Mouse (Mus musculus) embryonic facial prominence, embryonic 11.5 days (tissue): Measurements from ENCODE around the gene Gm16430. TPM values are rescaled to one million over a fixed set of nuclear protein-coding genes. Genes with fewer than 3 reads are reported as not detected.
"Not testable (repeated sequence)": the region's sequence is repeated elsewhere in the genome, so short reads cannot be mapped to it uniquely, and the experiment has no call there.

Experiments used
- ATAC-seq: fragments of 200-750 bp; cut with Nextera tagmentation; replicated peaks from 2 replicates; pipeline ENCODE4 v1.8.0; 2017; ENCODE audit warnings: low read depth; ENCODE audit not compliant: insufficient number of reproducible peaks, low FRiP score, low TSS enrichment
- DNase-seq: peaks from one replicate; pipeline ENCODE4 v3.0.0-alpha.2; 2015; ENCODE audit warnings: low spot score
- H3K27ac ChIP-seq: fragments of 300-500 bp; sonication (generic); replicated peaks from 2 replicates; pipeline ENCODE4 v1.5.1; 2014; ENCODE audit warnings: mild to moderate bottlenecking, low read depth, low read length, control low read depth
- H3K27me3 ChIP-seq: fragments of 300-500 bp; sonication (generic); 2 replicates; pipeline ENCODE4 v1.6.1; 2014; ENCODE audit warnings: mild to moderate bottlenecking, low read length, moderate library complexity, mixed read lengths; ENCODE audit not compliant: control insufficient read depth, insufficient read depth
- H3K36me3 ChIP-seq: fragments of 300-500 bp; sonication (generic); replicated peaks from 2 replicates; pipeline ENCODE4 v1.6.1; 2014; ENCODE audit warnings: low read depth, mild to moderate bottlenecking, low read length, moderate library complexity, mixed read lengths; ENCODE audit not compliant: control insufficient read depth, insufficient read depth
- H3K4me1 ChIP-seq: fragments of 300-500 bp; sonication (generic); 2 replicates; pipeline ENCODE4 v1.6.1; 2014; ENCODE audit warnings: low read length, mixed read lengths; ENCODE audit not compliant: control insufficient read depth, insufficient read depth
- H3K4me2 ChIP-seq: fragments of 300-500 bp; sonication (generic); 2 replicates; pipeline ENCODE4 v1.6.1; 2014; ENCODE audit warnings: low read depth, mild to moderate bottlenecking, control low read depth, low read length, moderate library complexity
- H3K4me3 ChIP-seq: fragments of 300-500 bp; sonication (generic); 2 replicates; pipeline ENCODE4 v1.5.1; 2014; ENCODE audit warnings: low read depth, low read length, control low read depth
- H3K9ac ChIP-seq: fragments of 300-500 bp; sonication (generic); replicated peaks from 2 replicates; pipeline ENCODE4 v1.6.1; 2014; ENCODE audit warnings: mild to moderate bottlenecking, control low read depth, low read length
- H3K9me3 ChIP-seq: fragments of 300-500 bp; sonication (generic); replicated peaks from 2 replicates; pipeline ENCODE4 v1.6.1; 2016; ENCODE audit warnings: mild to moderate bottlenecking, low read length, inconsistent platforms, mixed read lengths; ENCODE audit not compliant: control insufficient read depth
- WGBS: fragments of 180-500 bp; shearing (Covaris S2); extraction: QIAGEN DNeasy Blood & Tissue Kit; methylation state at CpG from one replicate; pipeline ENCODE4 v1.1.7; 2014; 5-methylcytosine and 5-hydroxymethylcytosine counted together
- polyA plus RNA-seq: library from polyadenylated mRNA; unstranded; fragments of >200 nt; fragmentation: Nextera tagmentation; extraction: Ambion mirVana; gene quantifications from 2 replicates; pipeline ENCODE4 v1.2.1, GENCODE M21; 2014

Gene Gm16430
- polyA plus RNA-seq = not detected in 2 replicates

GRCm38 (mm10) chrX:54621911-54622310 lies at the start of gene Gm16430:
Gene Gm16430 (plus strand): TSS chrX:54622211.
- no CpG with 5 or more reads among the region's 7 CpGs for WGBS
- H3K9ac ChIP-seq, ATAC-seq, DNase-seq, H3K4me3 ChIP-seq, H3K4me2 ChIP-seq, H3K27me3 ChIP-seq, H3K36me3 ChIP-seq, H3K4me1 ChIP-seq, H3K27ac ChIP-seq, H3K9me3 ChIP-seq: not testable (repeated sequence)

Other genes with a start within 250 kb of the Gm16430 start
- not detected in 2 replicates for gene Gm16405, start 91.0 kb upstream of the Gm16430 start, polyA plus RNA-seq